Mouse (Mus musculus) intestine, postnatal 0 days (tissue): Measurements from ENCODE around the gene Taf4. TPM values are rescaled to one million over a fixed set of nuclear protein-coding genes. Genes with fewer than 3 reads are reported as not detected.

Experiments used
- ATAC-seq: fragments of 200-750 bp; cut with Nextera tagmentation; 2 replicates; pipeline ENCODE4 v1.8.0; 2017; ENCODE audit warnings: mild to moderate bottlenecking, moderate TSS enrichment, moderate library complexity
- H3K27ac ChIP-seq: fragments of 300-500 bp; sonication (generic); 2 replicates; pipeline ENCODE4 v1.5.1; 2014; ENCODE audit warnings: mild to moderate bottlenecking, low read depth, low read length, moderate library complexity
- H3K27me3 ChIP-seq: fragments of 300-500 bp; sonication (generic); replicated peaks from 2 replicates; pipeline ENCODE4 v1.6.1; 2014; ENCODE audit warnings: low read length, mixed read lengths; ENCODE audit not compliant: control insufficient read depth, insufficient read depth
- H3K36me3 ChIP-seq: fragments of 300-500 bp; sonication (generic); 2 replicates; pipeline ENCODE4 v1.6.1; 2014; ENCODE audit warnings: mild to moderate bottlenecking, moderate library complexity; ENCODE audit not compliant: control insufficient read depth, insufficient read depth
- H3K4me1 ChIP-seq: fragments of 300-500 bp; sonication (generic); replicated peaks from 2 replicates; pipeline ENCODE4 v1.6.1; 2014; ENCODE audit warnings: antibody characterized with exemption, low read length, mixed read lengths; ENCODE audit not compliant: control insufficient read depth, insufficient read depth
- H3K4me2 ChIP-seq: fragments of 300-500 bp; sonication (generic); replicated peaks from 2 replicates; pipeline ENCODE4 v1.6.1; 2014; ENCODE audit warnings: low read depth, mild to moderate bottlenecking, moderate library complexity
- H3K4me3 ChIP-seq: fragments of 300-500 bp; sonication (generic); 2 replicates; pipeline ENCODE4 v1.5.1; 2014; ENCODE audit warnings: low read depth, low read length
- H3K9ac ChIP-seq: fragments of 300-500 bp; sonication (generic); 2 replicates; pipeline ENCODE4 v1.6.1; 2014; ENCODE audit warnings: mild to moderate bottlenecking, low read depth, low read length
- H3K9me3 ChIP-seq: fragments of 300-500 bp; sonication (generic); 2 replicates; pipeline ENCODE4 v1.6.1; 2016; ENCODE audit warnings: mixed run types; ENCODE audit not compliant: control insufficient read depth
- CTCF ChIP-seq: sonication (generic); IDR thresholded peaks from 2 replicates; pipeline ENCODE4 v1.5.1; 2016; ENCODE audit warnings: low read depth, mild to moderate bottlenecking, control low read depth, antibody characterized with exemption, moderate library complexity
- WGBS: fragments of 180-500 bp; shearing (Covaris S2); extraction: QIAGEN DNeasy Blood & Tissue Kit; methylation state at CpG from one replicate; pipeline ENCODE4 v1.1.7; 2014; 5-methylcytosine and 5-hydroxymethylcytosine counted together
- polyA plus RNA-seq: library from polyadenylated mRNA; unstranded; fragments of >200 nt; fragmentation: Nextera tagmentation; extraction: Ambion mirVana; gene quantifications from 2 replicates; pipeline ENCODE4 v1.2.1, GENCODE M21; 2015

Taf4 gene
- polyA plus RNA-seq, 1 experiment from 2014 or later, result 2.3 TPM

- H3K27ac ChIP-seq, result no peak overlapping the region
- no peaks in the 10 kb centered on the region for H3K36me3 ChIP-seq
- no peak for ATAC-seq
- H3K9me3 ChIP-seq, result no peaks in the 10 kb centered on the region
- H3K4me2 ChIP-seq, result no peak overlapping the region
- 75% methylated on average over 10 of the region's 10 CpGs for WGBS
- no peak overlapping the region for H3K4me3 ChIP-seq
- no peaks in the 10 kb centered on the region for H3K27me3 ChIP-seq
- no peak overlapping the region for H3K9ac ChIP-seq
- no peaks in the 10 kb centered on the region for H3K4me1 ChIP-seq
- TF ChIP-seq CTCF, result no peak
Observed at GRCm38 (mm10) chr2:179986437-179987022, 10.1 kb upstream of the Taf4 start.

GRCm38 (mm10) chr2:179985695-179986094, 9.2 kb upstream of the Taf4 start:
- H3K27me3 ChIP-seq, result no peaks in the 10 kb centered on the region
- no peak overlapping the region for H3K27ac ChIP-seq
- no peaks in the 10 kb centered on the region for H3K9me3 ChIP-seq
- TF ChIP-seq CTCF, result no peak
- no peak for ATAC-seq
- no peaks in the 10 kb centered on the region for H3K4me1 ChIP-seq
- H3K36me3 ChIP-seq, result no peaks in the 10 kb centered on the region
- H3K9ac ChIP-seq, result no peak overlapping the region
- H3K4me2 ChIP-seq, result no peak overlapping the region
- H3K4me3 ChIP-seq, result no peak overlapping the region
- WGBS, result 95% methylated on average over 1 of the region's 1 CpGs

GRCm38 (mm10) chr2:179984830-179985229, 8.4 kb upstream of the Taf4 start:
- Histone ChIP-seq H3K4me2 (no peak overlapping the region), H3K9ac (no peak overlapping the region), H3K36me3 (no peaks in the 10 kb centered on the region), H3K4me3 (no peak overlapping the region), H3K9me3 (no peaks in the 10 kb centered on the region), H3K27me3 (no peaks in the 10 kb centered on the region), H3K4me1 (no peaks in the 10 kb centered on the region), H3K27ac (no peak overlapping the region)
- 50% methylated on average over 7 of the region's 7 CpGs for WGBS
- no peak for TF ChIP-seq CTCF
- no peak for ATAC-seq

- H3K9me3 ChIP-seq, result no peaks in the 10 kb centered on the region
- H3K4me1 ChIP-seq, result no peaks in the 10 kb centered on the region
- H3K4me3 ChIP-seq, result no peak overlapping the region
- no peak for ATAC-seq
- H3K9ac ChIP-seq, result no peak overlapping the region
- WGBS, result 91% methylated on average over 3 of the region's 3 CpGs
- H3K4me2 ChIP-seq, result no peak overlapping the region
- H3K27me3 ChIP-seq, result no peaks in the 10 kb centered on the region
- no peak for TF ChIP-seq CTCF
- H3K36me3 ChIP-seq, result no peaks in the 10 kb centered on the region
- H3K27ac ChIP-seq, result no peak overlapping the region
Observed at GRCm38 (mm10) chr2:179982715-179983114, 6.3 kb upstream of the Taf4 start.

- H3K27ac ChIP-seq, result no peak overlapping the region
- WGBS, result 51% methylated on average over 4 of the region's 4 CpGs
- no peaks in the 10 kb centered on the region for H3K9me3 ChIP-seq
- H3K9ac ChIP-seq, result no peak overlapping the region
- H3K4me3 ChIP-seq, result no peak overlapping the region
- ATAC-seq, result no peak
- H3K4me1 ChIP-seq, result no peaks in the 10 kb centered on the region
- no peak overlapping the region for H3K4me2 ChIP-seq
- no peak for TF ChIP-seq CTCF
- no peaks in the 10 kb centered on the region for H3K27me3 ChIP-seq
- no peaks in the 10 kb centered on the region for H3K36me3 ChIP-seq
Observed at GRCm38 (mm10) chr2:179980616-179981015, 4.2 kb upstream of the Taf4 start.

- no peak overlapping the region for H3K27ac ChIP-seq
- 55% methylated on average over 8 of the region's 8 CpGs for WGBS
- no peaks in the 10 kb centered on the region for H3K9me3 ChIP-seq
- no peaks in the 10 kb centered on the region for H3K36me3 ChIP-seq
- no peak overlapping the region for H3K4me3 ChIP-seq
- H3K27me3 ChIP-seq, result no peaks in the 10 kb centered on the region
- H3K4me2 ChIP-seq, result no peak overlapping the region
- H3K9ac ChIP-seq, result no peak overlapping the region
- no peak for ATAC-seq
- no peak for TF ChIP-seq CTCF
- H3K4me1 ChIP-seq, result 0 out of 2 replicates have a peak, but pooled peaks cover 1% of the 10 kb centered on the region
Observed at GRCm38 (mm10) chr2:179979836-179980235, 3.4 kb upstream of the Taf4 start.

GRCm38 (mm10) chr2:179978250-179978649, 1.8 kb upstream of the Taf4 start:
- no peak for TF ChIP-seq CTCF
- Histone ChIP-seq H3K4me3 (no peak overlapping the region), H3K27ac (no peak overlapping the region), H3K36me3 (no peaks in the 10 kb centered on the region), H3K9ac (no peak overlapping the region), H3K27me3 (no peaks in the 10 kb centered on the region), H3K4me1 (peaks cover 10% of the 10 kb centered on the region; the same call in 1 of the 2 replicates), H3K4me2 (no peak overlapping the region), H3K9me3 (no peaks in the 10 kb centered on the region)
- 85% methylated on average over 3 of the region's 3 CpGs for WGBS
- ATAC-seq, result no peak
